Mouse (Mus musculus) lung, adult 2 months (tissue): ENCODE measurements around the gene Rmi1. TPM values are rescaled to one million over a fixed set of nuclear protein-coding genes. Genes with fewer than 3 reads are reported as not detected.
"Not testable (repeated sequence)": the region's sequence is repeated elsewhere in the genome, so short reads cannot be mapped to it uniquely, and the experiment has no call there.

Experiments used
- DNase-seq: peaks from one replicate; pipeline ENCODE4 v3.0.0; 2022
- H3K4me1 ChIP-seq: fragments of 200-500 bp; 2 replicates; pipeline ENCODE4 v1.6.1; 2011; ENCODE audit warnings: low read length; ENCODE audit not compliant: control insufficient read depth, insufficient read depth
- H3K4me3 ChIP-seq: fragments of 200-500 bp; replicated peaks from 2 replicates; pipeline ENCODE3; 2011; ENCODE audit warnings: low read depth, mild to moderate bottlenecking, control low read depth, low read length; ENCODE audit errors: extremely low read depth
- CTCF ChIP-seq: fragments of 200-500 bp; IDR thresholded peaks from 2 replicates; pipeline ENCODE4 v1.5.1; 2011; ENCODE audit warnings: mild to moderate bottlenecking, low read length, control low read depth; ENCODE audit not compliant: insufficient read depth
- POLR2A ChIP-seq: fragments of 200-500 bp; IDR thresholded peaks from 2 replicates; pipeline ENCODE4 v1.6.1; 2011; ENCODE audit warnings: low read depth, mild to moderate bottlenecking, control low read depth, low read length, borderline replicate concordance; ENCODE audit errors: extremely low read depth
- WGBS: fragments of 180-500 bp; shearing (Covaris S2); methylation state at CpG from one replicate; pipeline ENCODE4 v1.1.7; 2018; 5-methylcytosine and 5-hydroxymethylcytosine counted together
- polyA plus RNA-seq: library from polyadenylated mRNA; depleted of rRNA; stranded (reverse); fragments of >200 nt; gene quantifications from 2 replicates; pipeline ENCODE4 v1.2.3, GENCODE M21; 2012

Rmi1 gene
- polyA plus RNA-seq, 1 experiment: 9.7 TPM

- H3K4me3 ChIP-seq: no peak overlapping the region
- H3K4me1 ChIP-seq: peaks cover 4% of the 10 kb centered on the region; the same call in 1 of the 2 replicates
- TF ChIP-seq POLR2A (no peak), CTCF (no peak)
- WGBS: 56% methylated on average over 5 of the region's 5 CpGs
- no peak for DNase-seq
Measured at GRCm38 (mm10) chr13:58372278-58373152, 29.5 kb upstream of the Rmi1 start.

GRCm38 (mm10) chr13:58373153-58373470 is 28.9 kb upstream of the Rmi1 start:
- Histone ChIP-seq H3K4me3 (no peak overlapping the region), H3K4me1 (peaks cover 4% of the 10 kb centered on the region; the same call in 1 of the 2 replicates)
- no peak for TF ChIP-seq CTCF
- TF ChIP-seq POLR2A: no peak
- 44% methylated on average over 2 of the region's 2 CpGs for WGBS
- DNase-seq: no peak

- TF ChIP-seq POLR2A (no peak), CTCF (no peak)
- 0 out of 2 replicates have a peak, but pooled peaks cover 3% of the 10 kb centered on the region for H3K4me1 ChIP-seq
- WGBS: 38% methylated on average over 11 of the region's 11 CpGs
- peak overlapping the region; percentile 91 for H3K4me3 ChIP-seq
- no peak for DNase-seq
Measured at GRCm38 (mm10) chr13:58384371-58384770, 17.7 kb upstream of the Rmi1 start.

- H3K4me1 ChIP-seq: 0 out of 2 replicates have a peak, but pooled peaks cover 3% of the 10 kb centered on the region
- peak; percentile 75 for DNase-seq
- H3K4me3 ChIP-seq: peak within 1 kb of the TSS; percentile 91
- TF ChIP-seq CTCF (no peak), POLR2A (peak; percentile 44; the same call in 1 of the 2 replicates)
- 1% methylated on average over 80 of the region's 80 CpGs for WGBS
Measured at GRCm38 (mm10) chr13:58384779-58385546, 17.1 kb upstream of the Rmi1 start, which contains the start of gene 2210016F16Rik. Gene 2210016F16Rik, minus strand, starts transcription at chr13:58385225.

GRCm38 (mm10) chr13:58385547-58385920 is 16.5 kb upstream of the Rmi1 start:
- TF ChIP-seq CTCF: no peak
- TF ChIP-seq POLR2A: no peak
- peak overlapping the region; percentile 91 for H3K4me3 ChIP-seq

GRCm38 (mm10) chr13:58387948-58388347 is 14.1 kb upstream of the Rmi1 start:
- no peak for TF ChIP-seq POLR2A
- peak; percentile 77 for TF ChIP-seq CTCF
- H3K4me1 ChIP-seq: 0 out of 2 replicates have a peak, but pooled peaks cover 3% of the 10 kb centered on the region
- WGBS: 6% methylated on average over 7 of the region's 7 CpGs
- H3K4me3 ChIP-seq: no peak overlapping the region
- DNase-seq: peak; percentile 72

More at GRCm38 (mm10) chr13:58385547-58385920, 16.5 kb upstream of the Rmi1 start:
- no peak for DNase-seq
- WGBS: 80% methylated on average over 7 of the region's 7 CpGs
- H3K4me1 ChIP-seq: 0 out of 2 replicates have a peak, but pooled peaks cover 3% of the 10 kb centered on the region

- no peak for TF ChIP-seq POLR2A
- no peak for TF ChIP-seq CTCF
- DNase-seq: no peak
- no peak overlapping the region for H3K4me3 ChIP-seq
- 36% methylated on average over 3 of the region's 3 CpGs for WGBS
- H3K4me1 ChIP-seq: 0 out of 2 replicates have a peak, but pooled peaks cover 3% of the 10 kb centered on the region
Measured at GRCm38 (mm10) chr13:58388379-58388778, 13.7 kb upstream of the Rmi1 start.

- 80% methylated on average over 2 of the region's 2 CpGs for WGBS
- no peak for DNase-seq
- no peak for TF ChIP-seq POLR2A
- TF ChIP-seq CTCF: no peak
- no peak overlapping the region for H3K4me3 ChIP-seq
- H3K4me1 ChIP-seq: no peaks in the 10 kb centered on the region
Measured at GRCm38 (mm10) chr13:58389324-58389951, 12.6 kb upstream of the Rmi1 start.

- H3K4me3 ChIP-seq, H3K4me1 ChIP-seq, DNase-seq: not testable (repeated sequence)
- WGBS: 73% methylated on average over 11 of the region's 11 CpGs
Measured at GRCm38 (mm10) chr13:58394392-58394791, 7.7 kb upstream of the Rmi1 start.

- Histone ChIP-seq H3K4me3 (no peak overlapping the region), H3K4me1 (no peaks in the 10 kb centered on the region; the same call in 1 of the 2 replicates)
- WGBS: 82% methylated on average over 13 of the region's 13 CpGs
- TF ChIP-seq CTCF (no peak), POLR2A (no peak)
- DNase-seq: no peak
Measured at GRCm38 (mm10) chr13:58397651-58398050, 4.4 kb upstream of the Rmi1 start.
